Mouse (Mus musculus) heart, adult 2 months (tissue): Measurements from ENCODE around the gene Mat1a. TPM values are rescaled to one million over a fixed set of nuclear protein-coding genes. Genes with fewer than 3 reads are reported as not detected.

ENCODE experiments used
- DNase-seq, 2 experiments: peaks; one replicate each; pipeline ENCODE4 v3.0.0; 2021
- H3K27ac ChIP-seq: fragments of 200-600 bp; 2 replicates; pipeline ENCODE4 v1.8.1; 2022
- H3K27me3 ChIP-seq: fragments of 200-500 bp; 2 replicates; pipeline ENCODE4 v1.6.1; 2012; ENCODE audit warnings: mild to moderate bottlenecking, low read length, inconsistent platforms, mixed read lengths; ENCODE audit not compliant: control insufficient read depth, insufficient read depth
- H3K36me3 ChIP-seq: fragments of 200-500 bp; 2 replicates; pipeline ENCODE4 v1.6.1; 2012; ENCODE audit warnings: low read length, inconsistent platforms; ENCODE audit not compliant: control insufficient read depth, insufficient read depth
- H3K4me1 ChIP-seq: fragments of 200-500 bp; 2 replicates; pipeline ENCODE4 v1.6.1; 2011; ENCODE audit warnings: low read length; ENCODE audit not compliant: control insufficient read depth, insufficient read depth
- H3K4me3 ChIP-seq: fragments of 200-600 bp; 2 replicates; pipeline ENCODE4 v1.8.1; 2022
- H3K79me2 ChIP-seq: fragments of 200-500 bp; replicated peaks from 2 replicates; pipeline ENCODE4 v1.6.1; 2012; ENCODE audit warnings: mild to moderate bottlenecking, inconsistent platforms, low read length, moderate library complexity, mixed read lengths; ENCODE audit not compliant: control insufficient read depth, insufficient read depth
- H3K9ac ChIP-seq: fragments of 200-500 bp; 2 replicates; pipeline ENCODE4 v1.6.1; 2012; ENCODE audit warnings: low read depth, mild to moderate bottlenecking, control low read depth, inconsistent platforms, low read length, mixed read lengths
- CTCF ChIP-seq: fragments of 200-600 bp; IDR thresholded peaks from 2 replicates; pipeline ENCODE4 v1.8.1; 2022; ENCODE audit warnings: antibody characterized with exemption, mild to moderate bottlenecking, moderate library complexity
- EP300 ChIP-seq: fragments of 200-500 bp; IDR thresholded peaks from 2 replicates; pipeline ENCODE4 v1.6.1; 2011; ENCODE audit warnings: low read depth, low read length, control low read depth; ENCODE audit not compliant: insufficient read depth
- POLR2A ChIP-seq: fragments of 200-500 bp; IDR thresholded peaks from 2 replicates; pipeline ENCODE4 v1.6.1; 2011; ENCODE audit warnings: mild to moderate bottlenecking, low read depth, low read length, control low read depth; ENCODE audit not compliant: insufficient read depth
- WGBS: fragments of 180-500 bp; shearing (Covaris S2); methylation state at CpG from one replicate; pipeline ENCODE4 v1.1.7; 2018; 5-methylcytosine and 5-hydroxymethylcytosine counted together
- intact Hi-C: fragments of 180-260 bp; cut with DNase I; formaldehyde crosslinking; loops from one replicate; pipeline ENCODE4 v1.15.1; 2025
- polyA plus RNA-seq: library from polyadenylated mRNA; depleted of rRNA; stranded (reverse); fragments of >200 nt; gene quantifications from 2 replicates; pipeline ENCODE4 v1.2.3, GENCODE M21; 2012; rRNA removed
- total RNA-seq, 2 experiments: library from RNA; stranded (reverse); gene quantifications; 2 replicates each; pipeline ENCODE4 v1.2.3; 2021

Gene Mat1a
- total and polyA plus RNA-seq, 3 experiments = 0.21 TPM; not detected in 2

DNA sequence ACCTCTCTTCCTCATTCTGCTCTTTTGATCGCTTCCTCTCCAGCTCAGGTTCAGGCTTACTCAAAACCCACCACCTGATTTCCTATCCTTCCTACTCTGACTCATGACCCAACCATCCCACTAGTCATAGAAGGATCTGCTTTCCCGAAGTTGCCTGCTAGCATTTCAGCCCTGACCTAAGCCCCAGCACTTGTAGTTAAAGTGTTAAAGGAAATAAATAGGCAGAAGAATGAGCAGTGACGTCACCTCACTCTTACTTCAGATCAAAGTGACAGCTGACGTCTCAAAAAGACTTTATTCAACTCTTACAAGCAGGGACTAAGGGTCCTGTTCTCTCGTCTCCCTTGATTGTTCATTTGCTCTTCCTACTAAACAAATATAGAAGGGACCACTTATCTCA is 62.4 kb downstream of the Mat1a start:
- Histone ChIP-seq H3K27me3 (no peaks in the 10 kb centered on the region), H3K9ac (no peak overlapping the region), H3K4me1 (no peaks in the 10 kb centered on the region), H3K27ac (no peak overlapping the region), H3K79me2 (no peaks in the 10 kb centered on the region), H3K4me3 (no peak overlapping the region), H3K36me3 (no peaks in the 10 kb centered on the region)
- no peak for DNase-seq
- intact Hi-C loops = no loop called here
- TF ChIP-seq EP300 (no peak), CTCF (no peak), POLR2A (no peak)
- WGBS = 39% methylated on average over 5 of the region's 5 CpGs

DNA sequence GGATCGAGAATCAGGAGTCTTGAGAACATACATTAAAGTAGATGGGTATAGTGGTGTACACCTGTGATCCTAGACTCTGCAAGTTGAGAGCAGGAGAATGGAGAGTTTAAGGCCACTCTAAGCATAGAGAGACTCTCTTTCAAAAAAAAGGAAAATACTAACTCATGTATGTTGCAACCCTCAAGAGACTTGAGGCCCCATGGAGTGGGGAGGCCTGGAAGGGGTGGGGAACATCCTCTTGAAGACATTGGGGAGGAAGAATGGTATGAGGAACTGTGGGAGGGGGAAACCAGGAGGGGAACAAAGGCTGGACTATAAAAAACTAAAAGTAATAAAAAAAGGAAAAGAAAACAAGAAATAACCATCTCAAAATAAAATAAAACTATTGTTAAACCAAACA is 63.7 kb downstream of the Mat1a start:
- TF ChIP-seq CTCF (no peak), EP300 (no peak), POLR2A (no peak)
- no peaks in the 10 kb centered on the region for H3K27me3 ChIP-seq
- no peak overlapping the region for H3K27ac ChIP-seq
- DNase-seq = no peak
- H3K4me3 ChIP-seq = no peak overlapping the region
- H3K79me2 ChIP-seq = no peaks in the 10 kb centered on the region
- H3K4me1 ChIP-seq = no peaks in the 10 kb centered on the region
- H3K9ac ChIP-seq = no peak overlapping the region
- intact Hi-C loops = no loop called here
- 86% methylated on average over 1 of the region's 1 CpGs for WGBS
- no peaks in the 10 kb centered on the region for H3K36me3 ChIP-seq

DNA sequence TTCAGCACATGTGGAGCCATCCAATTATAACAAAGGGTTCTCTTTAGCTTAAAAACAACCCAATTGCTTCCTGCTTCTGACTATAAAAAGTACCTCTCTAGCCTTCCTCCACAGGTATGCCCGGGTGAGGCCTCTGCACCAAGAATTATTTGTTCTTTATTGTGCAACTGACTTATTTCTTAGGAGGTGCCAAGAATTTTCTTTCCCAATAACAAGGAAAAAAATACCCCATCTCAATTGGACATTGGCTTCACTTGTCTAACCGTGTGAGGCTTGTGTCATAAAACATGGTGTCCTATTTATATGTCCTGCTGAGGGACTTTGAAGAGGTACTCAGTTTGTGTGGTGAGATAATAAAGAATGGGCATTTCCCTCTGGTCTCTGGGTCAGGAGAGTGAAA is 65.7 kb downstream of the Mat1a start:
- Histone ChIP-seq H3K9ac (no peak overlapping the region), H3K79me2 (no peaks in the 10 kb centered on the region), H3K4me1 (no peaks in the 10 kb centered on the region), H3K36me3 (no peaks in the 10 kb centered on the region), H3K4me3 (no peak overlapping the region), H3K27ac (no peak overlapping the region), H3K27me3 (no peaks in the 10 kb centered on the region)
- DNase-seq = no peak
- intact Hi-C loops = no loop called here
- WGBS = 80% methylated on average over 2 of the region's 2 CpGs
- TF ChIP-seq EP300 (no peak), CTCF (no peak), POLR2A (no peak)

Other genes with a start within 250 kb of the Mat1a start
- 1 to 10 TPM in 1 of 2 experiments, under 1 TPM in 1; 0.84 to 1.1 TPM for gene Sh2d4b, start 211.8 kb upstream of the Mat1a start, total RNA-seq
- gene Sh2d4b, start 211.8 kb upstream of the Mat1a start, polyA plus RNA-seq = 0.14 and 0.18 TPM in 2 replicates
- gene Tspan14, start 138.2 kb upstream of the Mat1a start, total RNA-seq = 10 to 100 TPM; 11.8 to 18.6 TPM
- 25.7 and 26.4 TPM in 2 replicates for gene Tspan14, start 138.2 kb upstream of the Mat1a start, polyA plus RNA-seq
- 10 to 100 TPM; 27.1 to 32.4 TPM for gene Fam213a, start 91.2 kb upstream of the Mat1a start, total RNA-seq
- 13.5 and 16.6 TPM in 2 replicates for gene Fam213a, start 91.2 kb upstream of the Mat1a start, polyA plus RNA-seq
- gene Dydc2, start 35.8 kb upstream of the Mat1a start, total RNA-seq = not detected
- gene Dydc2, start 35.8 kb upstream of the Mat1a start, polyA plus RNA-seq = not detected in 2 replicates
- gene Dydc1, start 32.1 kb upstream of the Mat1a start, total RNA-seq = not detected
- gene Dydc1, start 32.1 kb upstream of the Mat1a start, polyA plus RNA-seq = not detected in 2 replicates
- gene Sftpa1, start 26.7 kb downstream of the Mat1a start, total RNA-seq = not detected
- 3.6 TPM in 1 of 2 replicates, not detected in the other for gene Sftpa1, start 26.7 kb downstream of the Mat1a start, polyA plus RNA-seq
- not detected for gene Mbl1, start 46.4 kb downstream of the Mat1a start, total RNA-seq
- not detected in 2 replicates for gene Mbl1, start 46.4 kb downstream of the Mat1a start, polyA plus RNA-seq
- not detected for gene Sftpd, start 80.1 kb downstream of the Mat1a start, total RNA-seq
- gene Sftpd, start 80.1 kb downstream of the Mat1a start, polyA plus RNA-seq = 2.0 TPM in 1 of 2 replicates, not detected in the other
- gene Gm2832, start 173.8 kb downstream of the Mat1a start, total RNA-seq = not detected
- gene Gm2832, start 173.8 kb downstream of the Mat1a start, polyA plus RNA-seq = not detected in 2 replicates
- gene Gm5798, start 243.6 kb downstream of the Mat1a start, total RNA-seq = not detected
- not detected in 2 replicates for gene Gm5798, start 243.6 kb downstream of the Mat1a start, polyA plus RNA-seq